Mouse (Mus musculus) brain, adult 2 months (tissue): ENCODE measurements around the gene Gatb.
"Not testable (repeated sequence)": the region's sequence is repeated elsewhere in the genome, so short reads cannot be mapped to it uniquely, and the experiment has no call there.

Source experiments
- DNase-seq: peaks from one replicate; pipeline ENCODE4 v3.0.0; 2011; ENCODE audit warnings: low read depth, low spot score

The Gatb gene

GRCm38 (mm10) chr3:85573864-85574830 lies at the start of gene Gatb:
Gatb (plus strand) TSS chr3:85574119.
- peak; percentile 100 for DNase-seq

GRCm38 (mm10) chr3:85530601-85531161 lies 43.2 kb upstream of the Gatb start:
- DNase-seq = peak; percentile 88

- no peak for DNase-seq
These were observed 41.5 kb upstream of the Gatb start for GRCm38 (mm10) chr3:85532376-85532775.

- peak; percentile 87 for DNase-seq
These were observed 38.9 kb upstream of the Gatb start for GRCm38 (mm10) chr3:85535042-85535441.

- no peak for DNase-seq
These were observed 38.0 kb upstream of the Gatb start for GRCm38 (mm10) chr3:85535621-85536520.

GRCm38 (mm10) chr3:85542765-85543164 lies 31.2 kb upstream of the Gatb start:
- no peak for DNase-seq

GRCm38 (mm10) chr3:85543652-85544051 lies 30.3 kb upstream of the Gatb start:
- DNase-seq = no peak

- no peak for DNase-seq
These were observed 23.6 kb upstream of the Gatb start for GRCm38 (mm10) chr3:85550312-85550711.

GRCm38 (mm10) chr3:85551352-85551751 lies 22.6 kb upstream of the Gatb start:
- peak; percentile 68 for DNase-seq

- peak; percentile 77 for DNase-seq
These were observed 20.1 kb upstream of the Gatb start for GRCm38 (mm10) chr3:85553731-85554277.

GRCm38 (mm10) chr3:85564603-85565002 lies 9.3 kb upstream of the Gatb start:
- DNase-seq = no peak

- peak; percentile 95 for DNase-seq
These were observed 2.6 kb upstream of the Gatb start for GRCm38 (mm10) chr3:85571276-85571675.

- not testable (repeated sequence) for DNase-seq
These were observed 1.4 kb upstream of the Gatb start for GRCm38 (mm10) chr3:85572502-85572901.

- DNase-seq = no peak
These were observed 579 bp upstream of the Gatb start for GRCm38 (mm10) chr3:85573216-85573863.

GRCm38 (mm10) chr3:85582726-85583125 lies 8.8 kb downstream of the Gatb start:
- peak; percentile 79 for DNase-seq

GRCm38 (mm10) chr3:85583194-85583593 lies 9.3 kb downstream of the Gatb start:
- DNase-seq = peak; percentile 67

- no peak for DNase-seq
These were observed 11.0 kb downstream of the Gatb start for GRCm38 (mm10) chr3:85584966-85585365.

GRCm38 (mm10) chr3:85588701-85589100 lies 14.8 kb downstream of the Gatb start:
- DNase-seq = no peak

GRCm38 (mm10) chr3:85590090-85590754 lies 16.3 kb downstream of the Gatb start:
- peak; percentile 90 for DNase-seq

- DNase-seq = peak; percentile 63
These were observed 18.1 kb downstream of the Gatb start for GRCm38 (mm10) chr3:85592067-85592466.
